Mouse (Mus musculus) bone marrow, adult 2 months (tissue): ENCODE results near the gene Tspan3.

ENCODE experiments used
- CTCF ChIP-seq: fragments of 200-500 bp; IDR thresholded peaks from 2 replicates; pipeline ENCODE4 v1.5.1; 2011; ENCODE audit warnings: low read length, control low read depth; ENCODE audit not compliant: control insufficient read depth, insufficient read depth
- POLR2A ChIP-seq: fragments of 200-500 bp; IDR thresholded peaks from 2 replicates; pipeline ENCODE4 v1.6.1; 2011; ENCODE audit warnings: low read depth, mild to moderate bottlenecking, control low read depth, low read length, borderline replicate concordance; ENCODE audit not compliant: control insufficient read depth

- TF ChIP-seq POLR2A (no peak), CTCF (no peak)
Measured at GRCm38 (mm10) chr9:56167690-56168089, 2.4 kb upstream of the Tspan3 start.
